Mouse (Mus musculus) mesoderm, embryonic 11.5 days (tissue): ENCODE data around the gene Ttll3.

ENCODE experiments used
- DNase-seq: peaks from one replicate; pipeline ENCODE4 v3.0.0-alpha.2; 2012; ENCODE audit warnings: low read depth, low spot score

Ttll3 gene

DNA sequence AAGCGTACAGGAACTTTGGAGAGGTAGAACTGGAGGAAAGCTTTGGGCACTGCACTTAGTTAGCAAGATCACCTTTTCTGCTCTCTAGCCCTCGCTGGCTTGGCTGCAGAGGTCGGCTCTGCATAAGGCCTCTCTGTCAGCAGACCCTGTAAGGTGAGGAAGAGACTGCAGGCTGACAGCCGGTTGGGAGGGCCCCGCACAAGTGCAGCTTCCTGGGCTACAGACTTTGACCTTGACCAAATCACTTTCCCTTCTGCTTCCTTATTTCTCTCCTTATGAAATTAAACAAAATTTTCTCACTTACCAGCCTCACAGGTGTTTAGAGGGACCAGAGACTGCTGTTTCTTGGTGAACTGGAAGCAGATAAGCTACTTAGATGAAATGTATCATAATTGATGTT, 65.9 kb downstream of the Ttll3 start:
- no peak for DNase-seq

- no peak for DNase-seq
These were observed 69.0 kb downstream of the Ttll3 start, which contains the start of gene Il17re for GRCm38 (mm10) chr6:113457952-113458534. TSS of gene Il17re (plus strand) at chr6:113458484.

DNA sequence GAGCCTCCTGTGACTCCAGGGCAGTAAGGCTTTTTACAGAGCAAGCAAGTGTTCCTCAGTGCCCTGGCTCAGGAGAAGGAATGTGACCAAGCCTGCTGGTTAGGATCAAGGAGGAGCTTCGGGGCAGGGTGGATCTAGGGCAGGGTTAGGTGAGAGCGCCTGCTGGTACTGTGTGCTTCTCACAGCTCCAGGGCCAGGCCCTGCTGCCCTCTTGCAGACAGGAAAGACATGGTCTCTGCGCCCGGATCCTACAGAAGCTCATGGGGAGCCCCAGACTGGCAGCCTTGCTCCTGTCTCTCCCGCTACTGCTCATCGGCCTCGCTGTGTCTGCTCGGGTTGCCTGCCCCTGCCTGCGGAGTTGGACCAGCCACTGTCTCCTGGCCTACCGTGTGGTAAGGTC, 69.6 kb downstream of the Ttll3 start:
- no peak for DNase-seq

DNA sequence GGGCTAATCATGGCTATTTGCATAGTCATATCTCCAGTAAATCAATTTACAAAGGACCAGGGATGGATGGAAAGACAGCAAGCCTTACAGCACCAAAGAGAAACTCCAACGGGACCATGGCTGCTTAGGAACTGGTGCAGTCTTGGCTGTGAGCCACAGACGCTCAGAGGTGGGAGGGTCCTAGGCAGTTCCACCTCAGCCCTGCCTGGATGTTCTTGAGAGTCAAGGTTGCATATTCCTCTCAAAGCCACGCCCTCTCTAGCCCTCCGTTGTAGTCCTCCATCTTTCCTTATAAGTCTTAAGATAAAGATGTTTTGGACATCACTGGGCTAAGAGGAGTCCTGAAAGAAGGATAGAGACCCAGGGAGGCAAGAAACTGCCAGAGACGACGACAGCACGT, 75.0 kb downstream of the Ttll3 start:
- DNase-seq: no peak
